Mouse (Mus musculus) ES-E14 (cell line): ENCODE data around the gene Rbfox2. TPM values are rescaled to one million over a fixed set of nuclear protein-coding genes. Genes with fewer than 3 reads are reported as not detected.

Source experiments
- DNase-seq: peaks from one replicate; pipeline ENCODE4 v3.0.0-alpha.2; 2013; ENCODE audit warnings: low read depth, low spot score
- H3K27ac ChIP-seq: 2 replicates; pipeline ENCODE4 v1.5.1; 2012; ENCODE audit warnings: low read depth, mild to moderate bottlenecking, low read length, moderate library complexity, mixed read lengths; ENCODE audit not compliant: poor library complexity, insufficient read depth, severe bottlenecking
- H3K36me3 ChIP-seq: 2 replicates; pipeline ENCODE4 v1.6.1; 2012; ENCODE audit warnings: mild to moderate bottlenecking, low read length, moderate library complexity, mixed read lengths; ENCODE audit not compliant: control insufficient read depth, poor library complexity, insufficient read depth, severe bottlenecking
- H3K4me1 ChIP-seq, 2 experiments: fragments of 150-350 bp in 1 of 2; sonication (generic) in 1 of 2; 2 replicates each; pipeline ENCODE4 v1.6.1; 2012; ENCODE audit warnings: low read length in 2 of 2, mild to moderate bottlenecking in 1 of 2, mixed read lengths in 1 of 2; ENCODE audit not compliant: control insufficient read depth in 2 of 2, insufficient read depth in 2 of 2, poor library complexity in 1 of 2
- H3K4me3 ChIP-seq, 2 experiments: fragments of 150-350 bp in 1 of 2; sonication (generic) in 1 of 2; 2 replicates each; pipeline ENCODE4 v1.5.1; 2012; ENCODE audit warnings: low read length in 2 of 2, low read depth in 1 of 2, mild to moderate bottlenecking in 1 of 2, mixed read lengths in 1 of 2; ENCODE audit not compliant: insufficient read depth in 1 of 2, poor library complexity in 1 of 2, severe bottlenecking in 1 of 2
- H3K9ac ChIP-seq: 2 replicates; pipeline ENCODE4 v1.6.1; 2012; ENCODE audit warnings: low read depth, mild to moderate bottlenecking, low read length, mixed read lengths; ENCODE audit not compliant: poor library complexity, insufficient read depth, severe bottlenecking
- H3K9me3 ChIP-seq: fragments of 150-350 bp; sonication (generic); 2 replicates; pipeline ENCODE4 v1.6.1; 2012; ENCODE audit warnings: low read depth, mild to moderate bottlenecking, low read length; ENCODE audit not compliant: control insufficient read depth, insufficient read depth
- CHD2 ChIP-seq: IDR thresholded peaks from 2 replicates; pipeline ENCODE4 v1.6.1; 2014; ENCODE audit warnings: mild to moderate bottlenecking, low read depth, low read length, inconsistent platforms
- HCFC1 ChIP-seq: IDR thresholded peaks from 2 replicates; pipeline ENCODE4 v1.6.1; 2012; ENCODE audit warnings: low read length, inconsistent platforms, borderline replicate concordance; ENCODE audit not compliant: insufficient read depth
- MAFK ChIP-seq: IDR thresholded peaks from 2 replicates; pipeline ENCODE4 v1.6.1; 2014; ENCODE audit warnings: mild to moderate bottlenecking, low read depth, low read length, inconsistent platforms; ENCODE audit not compliant: insufficient read depth
- ZC3H11A ChIP-seq: IDR thresholded peaks from 2 replicates; pipeline ENCODE4 v1.6.1; 2012; ENCODE audit warnings: low read depth, mild to moderate bottlenecking, inconsistent platforms, low read length, borderline replicate concordance
- ZNF384 ChIP-seq: IDR thresholded peaks from 2 replicates; pipeline ENCODE4 v1.6.1; 2012; ENCODE audit warnings: low read depth, low read length, inconsistent platforms
- in situ Hi-C, 2 experiments: fragments of 600-800 bp; cut with MboI; formaldehyde crosslinking; loops; one replicate each; pipeline ENCODE4 v1.15.1; 2025; ENCODE audit warnings: low sequenced_read_pairs in 2 of 2, inconsistent platforms in 1 of 2; ENCODE audit not compliant: unreplicated experiment in 2 of 2
- total RNA-seq: library from RNA; depleted of rRNA; stranded (reverse); fragments of 300-350 nt; gene quantifications from 2 replicates; pipeline ENCODE4 v1.2.3, GENCODE M21; 2012

The Rbfox2 gene
- total RNA-seq, 1 experiment = 56.4 TPM

GRCm38 (mm10) chr15:77291471-77291870, 15.3 kb downstream of the Rbfox2 start:
- DNase-seq = no peak
- Histone ChIP-seq H3K36me3 (peaks cover 3% of the 10 kb centered on the region; the same call in 1 of the 2 replicates), H3K4me3 (no peak overlapping the region), H3K9me3 (no peaks in the 10 kb centered on the region), H3K9ac (no peak overlapping the region), H3K4me1 (peaks cover 4% of the 10 kb centered on the region in 2 experiments; a peak in 1 of 4 replicates), H3K27ac (no peak overlapping the region)
- in situ Hi-C loops = no loop called here
- no peak for TF ChIP-seq HCFC1
- TF ChIP-seq CHD2 = no peak
- TF ChIP-seq MAFK = no peak
- no peak for TF ChIP-seq ZNF384
- TF ChIP-seq ZC3H11A = no peak

DNA sequence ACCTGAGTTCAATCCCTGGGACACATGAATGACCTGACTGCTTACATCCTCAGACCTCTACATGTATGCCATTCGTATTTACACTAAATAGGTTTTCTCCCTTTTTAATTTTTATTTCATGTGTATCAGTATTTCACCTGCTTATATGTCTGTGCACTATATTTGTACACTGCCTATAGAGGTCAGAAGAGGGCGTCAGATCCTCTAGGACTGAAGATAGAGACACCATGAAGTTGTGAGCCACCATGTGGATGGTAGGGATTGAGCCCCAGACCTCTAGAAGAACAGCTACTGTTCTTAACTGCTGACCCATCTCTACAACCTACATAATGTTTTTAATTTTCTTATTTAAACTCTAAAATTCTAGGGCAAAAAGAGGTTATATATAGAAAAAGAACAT, 16.5 kb downstream of the Rbfox2 start:
- Histone ChIP-seq H3K27ac (no peak overlapping the region), H3K9me3 (no peaks in the 10 kb centered on the region), H3K4me1 (peaks cover 4% of the 10 kb centered on the region in 2 experiments; a peak in 1 of 4 replicates), H3K9ac (no peak overlapping the region), H3K36me3 (peaks cover 3% of the 10 kb centered on the region; the same call in 1 of the 2 replicates), H3K4me3 (no peak overlapping the region)
- no peak for DNase-seq
- in situ Hi-C loops = no loop called here
- TF ChIP-seq ZNF384 (no peak), ZC3H11A (no peak), MAFK (no peak), HCFC1 (no peak), CHD2 (no peak)

DNA sequence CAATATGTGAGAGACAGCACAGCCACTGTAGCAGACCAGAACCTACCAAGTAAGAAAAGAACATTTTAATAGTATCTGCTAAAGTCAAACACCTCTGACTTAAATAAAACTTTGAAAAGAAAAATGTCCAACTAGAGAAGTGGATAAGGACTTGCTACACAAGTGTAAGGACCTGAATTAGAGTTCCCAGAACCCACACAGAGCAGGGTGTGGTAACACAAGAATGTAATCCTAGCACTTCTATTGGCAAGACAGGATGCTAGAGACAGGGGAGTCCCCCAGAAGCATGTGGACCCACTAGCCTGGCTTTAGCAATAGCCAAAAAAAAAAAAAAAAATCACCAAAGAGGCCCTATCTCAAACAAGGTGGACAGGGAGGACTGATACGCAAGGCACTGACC, 26.7 kb downstream of the Rbfox2 start:
- H3K4me1 ChIP-seq = peaks cover 0 to 11% of the 10 kb centered on the region in 2 experiments; a peak in 1 of 4 replicates
- TF ChIP-seq ZNF384 (no peak), MAFK (no peak), HCFC1 (no peak), CHD2 (no peak), ZC3H11A (no peak)
- in situ Hi-C loops = no loop called here
- no peak for DNase-seq
- no peak overlapping the region for H3K4me3 ChIP-seq
- H3K9ac ChIP-seq = no peak overlapping the region
- no peaks in the 10 kb centered on the region; the same call in 1 of the 2 replicates for H3K36me3 ChIP-seq
- H3K27ac ChIP-seq = no peak overlapping the region
- H3K9me3 ChIP-seq = no peaks in the 10 kb centered on the region

DNA sequence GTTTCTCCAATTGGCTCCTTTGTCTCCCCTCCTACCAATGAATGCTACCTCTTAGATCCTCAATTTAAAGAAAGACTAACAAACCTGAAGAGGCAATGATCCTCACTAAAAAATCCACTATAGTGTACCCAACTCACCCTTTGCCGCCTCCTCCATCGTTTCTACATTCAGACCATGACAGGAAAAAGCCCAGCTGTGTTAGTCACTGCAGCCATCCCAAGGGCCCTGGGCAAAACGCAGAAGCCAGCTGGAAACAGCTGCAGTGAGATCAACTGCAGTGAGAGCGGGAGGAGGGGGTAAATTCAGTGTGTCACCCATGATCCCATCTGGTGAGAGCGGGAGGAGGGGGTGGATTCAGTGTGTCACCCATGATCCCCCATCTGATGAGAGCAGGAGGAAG, 28.0 kb downstream of the Rbfox2 start:
- no peaks in the 10 kb centered on the region; the same call in 1 of the 2 replicates for H3K36me3 ChIP-seq
- no peak for TF ChIP-seq MAFK
- TF ChIP-seq HCFC1 = no peak
- TF ChIP-seq ZC3H11A = no peak
- no peak for TF ChIP-seq CHD2
- no peaks in the 10 kb centered on the region for H3K9me3 ChIP-seq
- no peak overlapping the region for H3K27ac ChIP-seq
- in situ Hi-C loops = no loop called here
- H3K9ac ChIP-seq = no peak overlapping the region
- peaks cover 0 to 14% of the 10 kb centered on the region in 2 experiments; a peak in 2 of 4 replicates for H3K4me1 ChIP-seq
- H3K4me3 ChIP-seq = no peak overlapping the region
- no peak for DNase-seq
